Mouse (Mus musculus) MEL (cell line): ENCODE results near the gene Adamtsl1. TPM values are rescaled to one million over a fixed set of nuclear protein-coding genes. Genes with fewer than 3 reads are reported as not detected.

Experiments
- DNase-seq: peaks from one replicate; pipeline ENCODE4 v3.0.0; 2011; ENCODE audit warnings: low read depth, low spot score
- H3K27ac ChIP-seq: 2 replicates; pipeline ENCODE4 v1.5.1; 2012; ENCODE audit warnings: low read depth, mild to moderate bottlenecking, control low read depth, low read length, moderate library complexity; ENCODE audit not compliant: control insufficient read depth
- H3K27me3 ChIP-seq, 2 experiments: fragments of 150-350 bp in 1 of 2; sonication (generic) in 1 of 2; 2 replicates each; pipeline ENCODE4 v1.6.1; 2012; ENCODE audit warnings: low read length in 2 of 2, mild to moderate bottlenecking in 2 of 2, improper control_type of control experiment in 1 of 2, moderate library complexity in 1 of 2; ENCODE audit not compliant: insufficient read depth in 2 of 2, control insufficient read depth in 1 of 2
- H3K36me3 ChIP-seq, 2 experiments: 2 replicates each; pipeline ENCODE4 v1.6.1; 2012 to 2014; ENCODE audit warnings: low read length in 2 of 2, improper control_type of control experiment in 1 of 2, inconsistent platforms in 1 of 2, mild to moderate bottlenecking in 1 of 2; ENCODE audit not compliant: insufficient read depth in 2 of 2, control insufficient read depth in 1 of 2
- H3K4me1 ChIP-seq, 2 experiments: fragments of 150-350 bp in 1 of 2; sonication (generic) in 1 of 2; 2 replicates each; pipeline ENCODE4 v1.6.1; 2012; ENCODE audit warnings: low read length in 2 of 2, improper control_type of control experiment in 1 of 2, mild to moderate bottlenecking in 1 of 2; ENCODE audit not compliant: insufficient read depth in 2 of 2, control insufficient read depth in 1 of 2
- H3K4me3 ChIP-seq, 2 experiments: fragments of 150-350 bp in 1 of 2; sonication (generic) in 1 of 2; 2 replicates each; pipeline ENCODE4 v1.5.1; 2012; ENCODE audit warnings: low read depth in 2 of 2, low read length in 2 of 2, mild to moderate bottlenecking in 2 of 2, moderate library complexity in 2 of 2, control low read depth in 1 of 2, improper control_type of control experiment in 1 of 2; ENCODE audit not compliant: control insufficient read depth in 1 of 2, insufficient read depth in 1 of 2
- H3K79me2 ChIP-seq: 2 replicates; pipeline ENCODE4 v1.6.1; 2012; ENCODE audit warnings: mild to moderate bottlenecking, low read length, moderate library complexity; ENCODE audit not compliant: control insufficient read depth, poor library complexity, insufficient read depth
- H3K9ac ChIP-seq: 2 replicates; pipeline ENCODE4 v1.6.1; 2012; ENCODE audit warnings: low read depth, mild to moderate bottlenecking, control low read depth, low read length, moderate library complexity; ENCODE audit not compliant: control insufficient read depth, poor library complexity, severe bottlenecking
- H3K9me3 ChIP-seq: fragments of 150-350 bp; sonication (generic); replicated peaks from 2 replicates; pipeline ENCODE4 v1.6.1; 2012; ENCODE audit warnings: mild to moderate bottlenecking, low read length, improper control_type of control experiment, moderate library complexity; ENCODE audit not compliant: insufficient read depth
- BHLHE40 ChIP-seq: IDR thresholded peaks from 2 replicates; pipeline ENCODE4 v1.6.1; 2012; ENCODE audit warnings: low read depth, mild to moderate bottlenecking, inconsistent platforms, low read length, improper control_type of control experiment, borderline replicate concordance
- CHD1 ChIP-seq: IDR thresholded peaks from 2 replicates; pipeline ENCODE4 v1.6.1; 2012; ENCODE audit warnings: low read depth, mild to moderate bottlenecking, inconsistent platforms, low read length, improper control_type of control experiment
- CHD2 ChIP-seq: IDR thresholded peaks from 2 replicates; pipeline ENCODE4 v1.6.1; 2011; ENCODE audit warnings: low read length, improper control_type of control experiment
- ELF1 ChIP-seq: IDR thresholded peaks from 2 replicates; pipeline ENCODE4 v1.6.1; 2014; ENCODE audit warnings: low read depth, mild to moderate bottlenecking, inconsistent platforms, low read length, improper control_type of control experiment, moderate library complexity
- EP300 ChIP-seq, 2 experiments: IDR thresholded peaks; 2 replicates each; pipeline ENCODE4 v1.6.1; 2011; ENCODE audit warnings: improper control_type of control experiment in 2 of 2, low read length in 2 of 2, low read depth in 1 of 2, mild to moderate bottlenecking in 1 of 2
- GABPA ChIP-seq: IDR thresholded peaks from 2 replicates; pipeline ENCODE4 v1.6.1; 2012; ENCODE audit warnings: low read depth, mild to moderate bottlenecking, inconsistent platforms, low read length, improper control_type of control experiment, moderate library complexity
- HCFC1 ChIP-seq: IDR thresholded peaks from 2 replicates; pipeline ENCODE4 v1.6.1; 2012; ENCODE audit warnings: low read depth, mild to moderate bottlenecking, inconsistent platforms, low read length, improper control_type of control experiment, moderate library complexity
- MYB ChIP-seq: IDR thresholded peaks from 2 replicates; pipeline ENCODE4 v1.6.1; 2011; ENCODE audit warnings: mild to moderate bottlenecking, low read depth, low read length, improper control_type of control experiment
- POLR2AphosphoS2 ChIP-seq: IDR thresholded peaks from 2 replicates; pipeline ENCODE4 v1.6.1; 2011; ENCODE audit warnings: low read length, improper control_type of control experiment
- SIN3A ChIP-seq: IDR thresholded peaks from 2 replicates; pipeline ENCODE4 v1.6.1; 2012; ENCODE audit warnings: low read length, improper control_type of control experiment, inconsistent platforms
- TCF12 ChIP-seq: IDR thresholded peaks from 2 replicates; pipeline ENCODE4 v1.6.1; 2014; ENCODE audit warnings: low read depth, mild to moderate bottlenecking, inconsistent platforms, low read length, improper control_type of control experiment, moderate library complexity
- USF2 ChIP-seq, 2 experiments: IDR thresholded peaks; 2 replicates each; pipeline ENCODE4 v1.6.1; 2011 to 2012; ENCODE audit warnings: improper control_type of control experiment in 2 of 2, low read length in 2 of 2, borderline replicate concordance in 1 of 2, inconsistent platforms in 1 of 2, low read depth in 1 of 2, mild to moderate bottlenecking in 1 of 2; ENCODE audit not compliant: insufficient read depth in 1 of 2
- ZC3H11A ChIP-seq: IDR thresholded peaks from 2 replicates; pipeline ENCODE4 v1.6.1; 2012; ENCODE audit warnings: low read depth, mild to moderate bottlenecking, inconsistent platforms, low read length, improper control_type of control experiment
- ZMIZ1 ChIP-seq: IDR thresholded peaks from 2 replicates; pipeline ENCODE4 v1.6.1; 2012; ENCODE audit warnings: low read depth, mild to moderate bottlenecking, inconsistent platforms, low read length, improper control_type of control experiment, moderate library complexity
- ZNF384 ChIP-seq: IDR thresholded peaks from 2 replicates; pipeline ENCODE4 v1.6.1; 2012; ENCODE audit warnings: low read depth, mild to moderate bottlenecking, inconsistent platforms, low read length, improper control_type of control experiment
- polyA plus RNA-seq, 2 experiments: library from polyadenylated mRNA; stranded (reverse) in 1 of 2; unstranded in 1 of 2; fragments of >175 nt in 1 of 2; fragments of >200 nt in 1 of 2; gene quantifications; 2 replicates each; pipeline versions ENCODE4 v1.2.1 to v1.2.4; 2012; ENCODE audit warnings: low replicate concordance in 2 of 2, low read depth in 1 of 2; ENCODE audit not compliant: insufficient read length in 2 of 2, insufficient read depth in 1 of 2, missing spikeins in 1 of 2
- total RNA-seq: library from RNA; depleted of rRNA; stranded (reverse); fragments of 300-350 nt; gene quantifications from 2 replicates; pipeline ENCODE4 v1.2.3, GENCODE M21; 2012

The Adamtsl1 gene
- total and polyA plus RNA-seq, 3 experiments: not detected

DNA sequence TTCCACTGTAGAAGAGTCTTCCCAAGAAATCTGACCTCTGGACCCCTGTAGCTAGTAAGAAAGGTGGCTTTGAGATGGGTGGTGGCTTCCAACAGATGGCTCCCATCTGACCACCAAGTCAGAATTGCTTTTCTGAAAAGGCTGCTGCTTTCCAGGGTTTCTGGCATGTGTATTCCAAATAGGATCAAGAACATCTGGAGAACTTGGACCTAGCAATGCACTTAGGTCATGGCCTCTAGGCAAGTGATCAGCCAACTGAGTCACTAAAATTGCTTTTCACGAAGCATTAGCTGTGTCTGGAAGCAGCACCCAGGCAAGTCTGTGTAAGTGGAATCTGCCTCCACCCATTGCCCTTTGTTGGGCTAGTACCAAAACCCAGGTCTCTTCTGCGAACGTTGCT is 105.3 kb downstream of the Adamtsl1 start:
- no peak overlapping the region for H3K4me3 ChIP-seq
- no peak overlapping the region for H3K9ac ChIP-seq
- no peaks in the 10 kb centered on the region for H3K36me3 ChIP-seq
- H3K27me3 ChIP-seq: no peaks in the 10 kb centered on the region; a peak in 1 of 4 replicates
- no peaks in the 10 kb centered on the region for H3K4me1 ChIP-seq
- no peak for TF ChIP-seq ZNF384
- TF ChIP-seq CHD2: no peak
- no peak for TF ChIP-seq GABPA
- no peak for TF ChIP-seq HCFC1
- no peak for TF ChIP-seq ZMIZ1
- no peak for TF ChIP-seq CHD1
- TF ChIP-seq SIN3A: no peak
- TF ChIP-seq, all 39 proteins: peak for 0
- Histone ChIP-seq H3K27ac (no peak overlapping the region), H3K79me2 (no peaks in the 10 kb centered on the region), H3K9me3 (no peaks in the 10 kb centered on the region)
- DNase-seq: no peak

DNA sequence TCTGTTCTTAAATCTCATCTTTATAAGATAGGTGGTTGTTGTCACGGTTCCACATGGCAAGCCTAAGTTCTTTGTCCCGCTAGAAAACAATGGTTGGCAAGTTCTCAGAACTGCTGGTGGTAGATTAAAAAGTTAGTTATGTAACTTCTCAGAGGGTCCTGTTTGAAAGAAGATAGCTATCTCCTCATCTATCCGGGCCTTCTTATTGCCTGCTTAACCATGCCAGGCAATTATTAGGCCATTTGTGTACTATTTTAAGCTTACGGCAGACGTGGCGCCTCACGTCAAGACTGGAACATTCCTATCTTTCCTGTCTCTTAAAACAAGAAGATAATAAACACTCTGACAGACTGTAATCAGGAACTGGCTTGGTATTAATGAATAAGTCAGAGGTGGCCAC is 115.4 kb downstream of the Adamtsl1 start:
- no peak overlapping the region for H3K4me3 ChIP-seq
- H3K36me3 ChIP-seq: no peaks in the 10 kb centered on the region

GRCm38 (mm10) chr4:85669271-85669670 is 155.3 kb downstream of the Adamtsl1 start:
- no peak overlapping the region for H3K9ac ChIP-seq
- H3K27me3 ChIP-seq: no peaks in the 10 kb centered on the region
- H3K4me3 ChIP-seq: no peak overlapping the region
- H3K4me1 ChIP-seq: no peaks in the 10 kb centered on the region
- DNase-seq: no peak
- no peak overlapping the region for H3K27ac ChIP-seq
- H3K36me3 ChIP-seq: no peaks in the 10 kb centered on the region
- H3K79me2 ChIP-seq: no peaks in the 10 kb centered on the region
- TF ChIP-seq MYB (no peak), CHD1 (no peak), CHD2 (no peak), EP300 (IDR thresholded peaks at IDR 0.05; ENCODE audit: low read depth in 1 of 2, low read length in 2 of 2) (no peak), ELF1 (no peak), SIN3A (no peak)
- H3K9me3 ChIP-seq: no peaks in the 10 kb centered on the region

More for the DNA sequence above, 115.4 kb downstream of the Adamtsl1 start:
- Histone ChIP-seq H3K79me2 (no peaks in the 10 kb centered on the region), H3K9ac (no peak overlapping the region), H3K4me1 (no peaks in the 10 kb centered on the region), H3K27ac (no peak overlapping the region)
- TF ChIP-seq ZNF384: no peak
- TF ChIP-seq USF2 (IDR thresholded peaks at IDR 0.05; ENCODE audit: borderline replicate concordance in 1 of 2, insufficient read depth in 1 of 2, low read depth in 1 of 2, low read length in 2 of 2): no peak
- no peak for TF ChIP-seq BHLHE40
- no peak for TF ChIP-seq TCF12
- TF ChIP-seq POLR2AphosphoS2: no peak
- no peak for TF ChIP-seq SIN3A
- TF ChIP-seq ZC3H11A: no peak
- TF ChIP-seq, all 39 proteins: peak for 0
- no peaks in the 10 kb centered on the region for H3K9me3 ChIP-seq
- DNase-seq: no peak
- no peaks in the 10 kb centered on the region for H3K27me3 ChIP-seq
